Mouse (Mus musculus): Measurements from ENCODE around the gene Wdfy4. TPM values are rescaled to one million over a fixed set of nuclear protein-coding genes. Genes with fewer than 3 reads are reported as not detected.
A peak's percentile ranks its signal among the peaks of the same experiment; 100 is the strongest.

Wdfy4 gene
- polyA plus RNA-seq, 1 experiment from 2014 or later, result 0.20 TPM

DNA sequence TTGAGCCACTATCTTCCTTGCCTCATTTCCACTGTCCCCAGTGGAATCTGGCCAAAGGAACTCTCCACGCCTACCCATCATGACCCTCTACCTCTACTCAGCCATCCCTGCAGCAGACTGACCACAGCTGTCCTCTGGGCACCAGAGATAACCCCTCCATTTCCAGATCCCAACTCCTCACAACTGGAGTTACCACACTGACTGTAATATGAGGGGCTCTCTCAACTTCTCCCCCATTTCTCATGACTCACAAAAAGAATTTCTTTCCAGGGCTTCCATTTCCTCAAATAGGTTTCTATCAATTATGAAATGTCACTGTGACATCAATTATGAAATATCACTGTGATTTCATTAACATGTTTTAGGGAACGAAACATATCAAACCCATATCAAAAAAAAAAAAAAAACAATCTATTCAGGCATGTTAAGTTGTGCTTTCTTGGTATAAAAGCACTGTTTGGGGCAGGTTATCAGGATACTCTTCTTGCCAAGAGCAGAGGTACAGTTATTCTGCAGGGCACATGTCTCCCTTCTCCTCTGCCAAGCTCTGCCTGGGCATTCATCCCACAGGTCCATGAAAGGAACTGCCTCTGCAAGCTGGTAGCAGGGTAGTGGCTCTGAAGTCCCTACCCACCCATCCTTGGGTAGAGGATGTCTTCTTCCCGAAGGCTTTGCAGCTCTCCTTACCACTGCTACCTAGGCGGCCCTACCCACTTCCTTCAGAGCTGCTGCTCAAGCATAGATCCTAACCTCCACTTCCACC, 10.1 kb downstream of the Wdfy4 start:
- WGBS, result 77% methylated on average over 4 of the region's 4 CpGs
- Histone ChIP-seq H3K9ac (ENCODE audit: low read depth, low read length) (no peak overlapping the region), H3K9me3 (replicated peaks; ENCODE audit: low read length) (no peaks in the 10 kb centered on the region), H3K36me3 (ENCODE audit: insufficient read depth, low read length) (no peaks in the 10 kb centered on the region), H3K4me2 (ENCODE audit: low read length) (no peak overlapping the region), H3K4me3 (replicated peaks; ENCODE audit: low read depth, low read length) (no peak overlapping the region), H3K4me1 (replicated peaks; ENCODE audit: insufficient read depth, low read length) (no peaks in the 10 kb centered on the region), H3K27me3 (ENCODE audit: insufficient read depth, low read length) (no peaks in the 10 kb centered on the region), H3K27ac (no peak overlapping the region)
- TF ChIP-seq CTCF (IDR thresholded peaks at IDR 0.05; ENCODE audit: low read depth), result no peak
- ATAC-seq (replicated peaks; ENCODE audit: low FRiP score, low read depth) (no peak), DNase-seq (ENCODE audit: low spot score) (no peak)

DNA sequence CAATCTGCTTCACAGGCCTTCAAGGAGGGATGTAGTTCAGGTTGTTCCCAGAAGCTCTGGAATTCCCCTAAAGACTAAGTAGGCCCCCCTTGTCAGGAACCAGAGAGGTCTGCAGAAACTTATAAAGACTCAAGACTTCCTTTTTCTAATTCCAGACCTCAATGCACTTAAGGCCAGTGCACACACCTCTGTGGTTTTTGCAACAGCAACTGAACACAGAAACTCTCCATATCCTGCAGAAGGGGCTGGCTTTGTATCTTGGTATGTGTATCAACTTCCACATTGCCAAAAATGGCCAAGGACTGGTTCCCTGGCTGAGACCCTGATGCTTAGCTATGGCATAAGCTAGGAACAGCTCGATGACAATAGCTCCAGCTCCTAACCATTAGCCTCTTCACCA, 13.4 kb downstream of the Wdfy4 start:
- ATAC-seq (replicated peaks; ENCODE audit: low FRiP score, low read depth), result no peak
- no peak overlapping the region for H3K9ac ChIP-seq (ENCODE audit: low read depth, low read length)
- H3K4me3 ChIP-seq (replicated peaks; ENCODE audit: low read depth, low read length), result no peak overlapping the region
- TF ChIP-seq CTCF (IDR thresholded peaks at IDR 0.05; ENCODE audit: low read depth), result no peak
- H3K36me3 ChIP-seq (ENCODE audit: insufficient read depth, low read length), result no peaks in the 10 kb centered on the region
- no peaks in the 10 kb centered on the region for H3K9me3 ChIP-seq (replicated peaks; ENCODE audit: low read length)
- DNase-seq (ENCODE audit: low spot score), result no peak
- no peaks in the 10 kb centered on the region for H3K4me1 ChIP-seq (replicated peaks; ENCODE audit: insufficient read depth, low read length)
- WGBS, result 76% methylated on average over 1 of the region's 1 CpGs
- H3K27me3 ChIP-seq (ENCODE audit: insufficient read depth, low read length), result no peaks in the 10 kb centered on the region
- no peak overlapping the region for H3K27ac ChIP-seq
- H3K4me2 ChIP-seq (ENCODE audit: low read length), result no peak overlapping the region

DNA sequence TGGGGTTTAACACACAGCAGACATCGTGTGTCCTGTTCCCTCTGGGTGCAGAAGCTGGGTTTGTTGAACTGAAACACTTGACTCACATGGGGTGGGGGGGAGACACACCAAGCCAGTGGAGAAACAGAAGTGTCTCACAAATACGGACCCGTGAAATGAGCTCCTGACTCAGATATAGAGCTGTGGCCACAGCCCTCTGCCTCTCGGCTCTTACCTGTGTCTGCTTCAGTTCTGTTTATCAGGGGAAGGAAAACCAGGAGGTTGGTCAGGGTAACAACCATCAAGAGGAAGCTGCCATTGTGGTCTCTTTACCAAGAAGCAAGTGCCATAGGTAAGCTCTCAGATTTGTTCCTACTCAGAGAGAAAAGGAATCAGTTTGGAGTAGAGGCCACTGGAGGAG, 16.6 kb downstream of the Wdfy4 start:
- Histone ChIP-seq H3K4me2 (ENCODE audit: low read length) (no peak overlapping the region), H3K27me3 (ENCODE audit: insufficient read depth, low read length) (no peaks in the 10 kb centered on the region), H3K4me3 (replicated peaks; ENCODE audit: low read depth, low read length) (no peak overlapping the region), H3K9me3 (replicated peaks; ENCODE audit: low read length) (no peaks in the 10 kb centered on the region), H3K9ac (ENCODE audit: low read depth, low read length) (no peak overlapping the region), H3K4me1 (replicated peaks; ENCODE audit: insufficient read depth, low read length) (no peaks in the 10 kb centered on the region), H3K27ac (no peak overlapping the region), H3K36me3 (ENCODE audit: insufficient read depth, low read length) (no peaks in the 10 kb centered on the region)
- ATAC-seq (replicated peaks; ENCODE audit: low FRiP score, low read depth) (no peak), DNase-seq (ENCODE audit: low spot score) (no peak)
- no peak for TF ChIP-seq CTCF (IDR thresholded peaks at IDR 0.05; ENCODE audit: low read depth)
- WGBS, result 86% methylated on average over 4 of the region's 4 CpGs

DNA sequence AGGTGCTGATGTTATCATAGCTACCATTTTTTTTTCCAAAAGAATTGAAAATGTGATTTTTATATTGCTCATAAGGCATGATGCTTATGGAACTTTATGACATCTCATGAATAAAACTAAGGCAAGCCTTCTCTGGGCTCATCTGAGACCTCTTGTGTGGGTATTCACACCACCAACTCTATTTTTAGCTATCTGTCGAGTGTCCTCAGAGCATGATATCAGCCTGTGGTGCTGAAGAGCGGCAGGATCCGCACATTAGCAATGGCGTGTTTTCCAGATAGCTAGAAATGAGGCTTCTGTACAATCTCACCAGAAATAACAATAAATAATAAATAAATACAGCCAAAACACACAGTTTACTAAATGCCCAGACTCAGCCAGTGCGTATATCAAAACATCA, 23.1 kb downstream of the Wdfy4 start:
- no peak for TF ChIP-seq CTCF (IDR thresholded peaks at IDR 0.05; ENCODE audit: low read depth)
- no peaks in the 10 kb centered on the region for H3K36me3 ChIP-seq (ENCODE audit: insufficient read depth, low read length)
- DNase-seq (ENCODE audit: low spot score) (no peak), ATAC-seq (replicated peaks; ENCODE audit: low FRiP score, low read depth) (no peak)
- whole genome bisulfite sequencing, result 91% methylated on average over 5 of the region's 5 CpGs
- H3K27me3 ChIP-seq (ENCODE audit: insufficient read depth, low read length), result no peaks in the 10 kb centered on the region
- H3K4me3 ChIP-seq (replicated peaks; ENCODE audit: low read depth, low read length), result no peak overlapping the region
- no peak overlapping the region for H3K9ac ChIP-seq (ENCODE audit: low read depth, low read length)
- no peak overlapping the region for H3K27ac ChIP-seq
- H3K4me1 ChIP-seq (replicated peaks; ENCODE audit: insufficient read depth, low read length), result no peaks in the 10 kb centered on the region
- no peak overlapping the region for H3K4me2 ChIP-seq (ENCODE audit: low read length)
- H3K9me3 ChIP-seq (replicated peaks; ENCODE audit: low read length), result no peaks in the 10 kb centered on the region

DNA sequence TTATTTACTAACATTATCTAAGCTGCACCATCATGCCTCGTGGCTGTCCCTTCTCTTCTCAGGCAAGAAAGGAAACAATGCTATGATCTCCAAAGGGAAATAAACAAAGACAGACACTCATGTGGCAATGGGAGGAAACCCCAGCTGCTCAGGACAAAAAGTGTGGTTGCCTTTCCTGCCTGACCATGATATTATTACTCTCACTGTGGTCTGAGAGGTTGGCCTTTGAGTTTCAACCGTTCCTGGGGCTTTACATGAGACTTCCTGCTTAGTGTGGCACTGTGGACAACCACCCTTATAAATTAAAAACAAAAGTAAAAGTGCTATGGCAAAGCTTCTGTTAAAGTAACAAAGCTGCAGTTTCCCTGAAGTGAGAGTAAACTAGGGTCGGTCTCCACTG, 27.0 kb downstream of the Wdfy4 start:
- no peaks in the 10 kb centered on the region for H3K27me3 ChIP-seq (ENCODE audit: insufficient read depth, low read length)
- H3K4me3 ChIP-seq (replicated peaks; ENCODE audit: low read depth, low read length), result no peak overlapping the region
- H3K27ac ChIP-seq, result no peak overlapping the region
- no peaks in the 10 kb centered on the region for H3K9me3 ChIP-seq (replicated peaks; ENCODE audit: low read length)
- DNase-seq (ENCODE audit: low spot score) (no peak), ATAC-seq (replicated peaks; ENCODE audit: low FRiP score, low read depth) (no peak)
- H3K4me1 ChIP-seq (replicated peaks; ENCODE audit: insufficient read depth, low read length), result no peaks in the 10 kb centered on the region
- TF ChIP-seq CTCF (IDR thresholded peaks at IDR 0.05; ENCODE audit: low read depth), result no peak
- no peak overlapping the region for H3K4me2 ChIP-seq (ENCODE audit: low read length)
- H3K9ac ChIP-seq (ENCODE audit: low read depth, low read length), result no peak overlapping the region
- no peaks in the 10 kb centered on the region for H3K36me3 ChIP-seq (ENCODE audit: insufficient read depth, low read length)
- 69% methylated on average over 3 of the region's 3 CpGs for WGBS

DNA sequence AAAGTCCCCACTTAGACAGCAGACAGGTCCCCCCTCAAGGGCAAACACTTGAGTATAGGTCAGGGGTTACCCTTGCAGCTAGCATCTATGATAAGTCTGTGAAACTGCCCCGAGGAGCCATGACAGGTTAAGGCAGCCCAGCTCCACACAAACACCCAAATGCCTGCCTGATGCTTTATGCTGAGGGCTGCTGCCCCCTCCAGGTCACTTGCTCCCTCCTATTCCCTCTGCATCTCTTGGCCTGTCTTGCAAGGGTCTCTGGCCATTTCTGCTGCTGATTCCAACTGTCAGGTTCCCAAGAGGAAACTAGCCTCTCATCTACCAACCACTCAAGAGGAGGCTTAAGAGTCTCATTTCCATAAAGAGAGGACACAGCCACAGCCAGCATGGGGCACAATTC, 32.4 kb downstream of the Wdfy4 start:
- no peak overlapping the region for H3K27ac ChIP-seq
- no peak overlapping the region for H3K9ac ChIP-seq (ENCODE audit: low read depth, low read length)
- H3K27me3 ChIP-seq (ENCODE audit: insufficient read depth, low read length), result no peaks in the 10 kb centered on the region
- H3K4me1 ChIP-seq (replicated peaks; ENCODE audit: insufficient read depth, low read length), result no peaks in the 10 kb centered on the region
- no peak for ATAC-seq (replicated peaks; ENCODE audit: low FRiP score, low read depth)
- H3K4me2 ChIP-seq (ENCODE audit: low read length), result no peak overlapping the region
- no peak for DNase-seq (ENCODE audit: low spot score)
- peak; percentile 31; the same call in 1 of the 2 replicates for TF ChIP-seq CTCF (IDR thresholded peaks at IDR 0.05; ENCODE audit: low read depth)
- H3K4me3 ChIP-seq (replicated peaks; ENCODE audit: low read depth, low read length), result no peak overlapping the region
- no peaks in the 10 kb centered on the region for H3K36me3 ChIP-seq (ENCODE audit: insufficient read depth, low read length)
- 44% methylated on average over 1 of the region's 1 CpGs for WGBS
- H3K9me3 ChIP-seq (replicated peaks; ENCODE audit: low read length), result no peaks in the 10 kb centered on the region

DNA sequence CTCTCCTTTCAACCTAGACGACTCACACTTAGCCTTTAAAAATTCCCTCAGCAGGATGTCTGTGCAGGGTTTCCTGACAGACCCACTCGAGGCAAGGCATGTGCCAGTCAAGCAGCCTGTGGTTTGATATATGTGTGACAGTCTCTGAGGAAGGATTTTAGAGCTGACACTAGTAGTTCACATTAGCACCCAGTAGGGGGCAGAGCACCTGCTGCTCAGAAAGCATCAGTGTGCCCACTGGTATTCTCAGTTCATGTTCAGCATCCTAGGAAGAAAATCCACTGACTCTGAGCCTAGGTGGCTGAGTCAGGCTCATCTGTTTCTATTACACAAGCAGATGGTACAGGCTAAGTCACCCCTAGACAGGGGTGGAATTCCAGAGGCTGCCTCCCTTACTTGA, 39.0 kb downstream of the Wdfy4 start:
- Histone ChIP-seq H3K4me3 (replicated peaks; ENCODE audit: low read depth, low read length) (no peak overlapping the region), H3K9ac (ENCODE audit: low read depth, low read length) (no peak overlapping the region), H3K27me3 (ENCODE audit: insufficient read depth, low read length) (no peaks in the 10 kb centered on the region), H3K27ac (no peak overlapping the region), H3K4me1 (replicated peaks; ENCODE audit: insufficient read depth, low read length) (no peaks in the 10 kb centered on the region), H3K9me3 (replicated peaks; ENCODE audit: low read length) (no peaks in the 10 kb centered on the region), H3K4me2 (ENCODE audit: low read length) (no peak overlapping the region), H3K36me3 (ENCODE audit: insufficient read depth, low read length) (no peaks in the 10 kb centered on the region)
- no peak for ATAC-seq (replicated peaks; ENCODE audit: low FRiP score, low read depth)
- peak; percentile 3 for DNase-seq (ENCODE audit: low spot score)
- WGBS, result 6% methylated on average over 2 of the region's 2 CpGs
- peak; percentile 60 for TF ChIP-seq CTCF (IDR thresholded peaks at IDR 0.05; ENCODE audit: low read depth)
